ENCODE assay signal across 8 mouse cellular contexts in the genomic region with DNA sequence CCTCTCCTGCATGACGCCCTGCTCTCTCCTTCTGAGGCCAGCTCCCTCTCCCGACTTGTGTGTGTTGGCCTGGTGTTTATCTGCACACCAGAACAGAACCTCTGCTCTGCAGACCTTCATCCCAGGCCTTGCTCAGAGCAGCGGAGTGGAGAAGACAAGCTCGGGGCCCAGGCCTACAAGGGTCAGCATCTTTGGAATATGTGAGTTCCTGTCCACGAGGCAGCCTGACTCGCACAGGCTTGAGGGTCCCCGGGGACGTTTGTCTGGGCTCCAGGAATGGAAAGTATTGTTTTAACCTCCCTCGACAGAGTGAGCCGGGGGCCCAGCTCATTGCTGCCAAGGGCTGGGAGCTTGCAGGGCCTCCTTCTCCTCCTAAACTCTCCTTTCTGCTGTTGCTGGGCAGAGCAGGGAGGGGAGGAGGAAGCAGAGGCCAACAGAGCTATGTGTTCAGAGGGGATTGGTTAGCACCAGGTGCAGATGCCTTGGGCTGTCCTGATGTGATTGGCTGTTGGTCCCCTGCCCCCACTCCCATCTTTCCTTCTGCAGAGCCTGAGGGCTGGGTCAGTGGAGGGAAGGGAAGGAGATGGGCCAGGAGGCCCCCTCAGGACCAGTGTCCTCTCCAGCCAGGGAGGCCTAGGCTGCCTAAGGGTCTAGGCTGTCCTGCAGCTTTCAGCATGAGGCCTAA. TPM values are rescaled to one million over a fixed set of nuclear protein-coding genes. Genes with fewer than 3 reads are reported as not detected.
A peak's percentile ranks its signal among the peaks of the same experiment; 100 is the strongest.
DNase-seq lines count a peak whose midpoint lies in the region; ATAC-seq and TF ChIP-seq lines count a peak whose summit lies in the region.
"Not testable (repeated sequence)": the region's sequence is repeated elsewhere in the genome, so short reads cannot be mapped to it uniquely, and the experiment has no call there.

No protein-coding gene starts in this region.

- not testable (repeated sequence) for H3K4me1 ChIP-seq in embryonic facial prominence, embryonic 13.5 days; forebrain, embryonic 16.5 days (replicated peaks; ENCODE audit: control insufficient read depth, insufficient read depth, low read length); heart, embryonic 16.5 days (ENCODE audit: control insufficient read depth, insufficient read depth, low read length); hindbrain, postnatal 0 days (ENCODE audit: insufficient read depth, low read length); kidney, postnatal 0 days (replicated peaks; ENCODE audit: insufficient read depth, low read length); liver, embryonic 16.5 days (ENCODE audit: control insufficient read depth, low read depth, low read length); midbrain, embryonic 14.5 days (ENCODE audit: control insufficient read depth, insufficient read depth, low read length); neural tube, embryonic 15.5 days

- not testable (repeated sequence) for H3K9me3 ChIP-seq in embryonic facial prominence, embryonic 13.5 days; forebrain, embryonic 16.5 days (ENCODE audit: control insufficient read depth, low read length); heart, embryonic 16.5 days (replicated peaks; ENCODE audit: control insufficient read depth, low read length); hindbrain, postnatal 0 days (ENCODE audit: low read length); kidney, postnatal 0 days (replicated peaks; ENCODE audit: low read length); liver, embryonic 16.5 days (replicated peaks; ENCODE audit: control insufficient read depth, low read length); midbrain, embryonic 14.5 days (ENCODE audit: control insufficient read depth, low read length); neural tube, embryonic 15.5 days (replicated peaks)

- not testable (repeated sequence) for H3K9ac ChIP-seq in embryonic facial prominence, embryonic 13.5 days; forebrain, embryonic 16.5 days (replicated peaks; ENCODE audit: low read depth, low read length); heart, embryonic 16.5 days (ENCODE audit: low read length); hindbrain, postnatal 0 days (replicated peaks; ENCODE audit: low read length); kidney, postnatal 0 days (ENCODE audit: low read depth, low read length); liver, embryonic 16.5 days (ENCODE audit: low read depth, low read length); midbrain, embryonic 14.5 days (replicated peaks; ENCODE audit: low read length); neural tube, embryonic 15.5 days (replicated peaks)

- TF ChIP-seq CTCF in hindbrain, postnatal 0 days (IDR thresholded peaks at IDR 0.05; ENCODE audit: low read depth); kidney, postnatal 0 days (IDR thresholded peaks at IDR 0.05; ENCODE audit: low read depth): not testable (repeated sequence)

- 63% methylated on average over 4 of the region's 10 CpGs for WGBS in embryonic facial prominence, embryonic 13.5 days
- WGBS in forebrain, embryonic 16.5 days: 67% methylated on average over 3 of the region's 10 CpGs
- 52% methylated on average over 2 of the region's 10 CpGs for WGBS in heart, embryonic 16.5 days
- 74% methylated on average over 5 of the region's 10 CpGs for WGBS in hindbrain, postnatal 0 days
- WGBS in kidney, postnatal 0 days: 70% methylated on average over 4 of the region's 10 CpGs
- 39% methylated on average over 4 of the region's 10 CpGs for WGBS in liver, embryonic 16.5 days (ENCODE audit: insufficient replicate concordance)
- 73% methylated on average over 4 of the region's 10 CpGs for WGBS in midbrain, embryonic 14.5 days
- WGBS in neural tube, embryonic 15.5 days: 59% methylated on average over 6 of the region's 10 CpGs

- not testable (repeated sequence) for H3K36me3 ChIP-seq in embryonic facial prominence, embryonic 13.5 days; forebrain, embryonic 16.5 days (ENCODE audit: control insufficient read depth, insufficient read depth); heart, embryonic 16.5 days (ENCODE audit: control insufficient read depth, insufficient read depth); hindbrain, postnatal 0 days (ENCODE audit: insufficient read depth, low read length); kidney, postnatal 0 days (ENCODE audit: insufficient read depth, low read length); liver, embryonic 16.5 days (ENCODE audit: control insufficient read depth, insufficient read depth); midbrain, embryonic 14.5 days (ENCODE audit: control insufficient read depth, insufficient read depth, low read length); neural tube, embryonic 15.5 days

- not testable (repeated sequence) for H3K27me3 ChIP-seq in embryonic facial prominence, embryonic 13.5 days; forebrain, embryonic 16.5 days (replicated peaks; ENCODE audit: control insufficient read depth, insufficient read depth, low read length); heart, embryonic 16.5 days (ENCODE audit: control insufficient read depth, insufficient read depth, low read length); hindbrain, postnatal 0 days (ENCODE audit: insufficient read depth, low read length); kidney, postnatal 0 days (ENCODE audit: insufficient read depth, low read length); liver, embryonic 16.5 days (ENCODE audit: control insufficient read depth, insufficient read depth, low read depth, low read length); midbrain, embryonic 14.5 days (ENCODE audit: control insufficient read depth, insufficient read depth, low read length); neural tube, embryonic 15.5 days (replicated peaks)

- ATAC-seq in embryonic facial prominence, embryonic 13.5 days (ENCODE audit: insufficient number of reproducible peaks, insufficient read depth, low FRiP score, low TSS enrichment, low read depth): peak; percentile 90
- peak; percentile 79 for ATAC-seq in forebrain, embryonic 16.5 days
- peak; percentile 94 for ATAC-seq in heart, embryonic 16.5 days (replicated peaks; ENCODE audit: extremely low read depth, insufficient read depth, low FRiP score)
- ATAC-seq in hindbrain, postnatal 0 days: peak; percentile 97
- ATAC-seq in kidney, postnatal 0 days (replicated peaks; ENCODE audit: low FRiP score, low read depth): peak; percentile 97
- ATAC-seq in liver, embryonic 16.5 days (ENCODE audit: low read depth): 0 out of 2 replicates have a peak, but pooled peaks have one; percentile 16
- ATAC-seq in midbrain, embryonic 14.5 days (ENCODE audit: low FRiP score, low TSS enrichment): peak; percentile 72; the same call in 1 of the 2 replicates
- peak; percentile 80 for ATAC-seq in neural tube, embryonic 15.5 days (ENCODE audit: low FRiP score)

- H3K4me3 ChIP-seq in embryonic facial prominence, embryonic 13.5 days; forebrain, embryonic 16.5 days (replicated peaks; ENCODE audit: low read length); heart, embryonic 16.5 days (ENCODE audit: low read length); hindbrain, postnatal 0 days (ENCODE audit: low read length); kidney, postnatal 0 days (replicated peaks; ENCODE audit: low read depth, low read length); liver, embryonic 16.5 days (ENCODE audit: low read depth, low read length); midbrain, embryonic 14.5 days (replicated peaks; ENCODE audit: low read depth, low read length); neural tube, embryonic 15.5 days (replicated peaks): not testable (repeated sequence)

- H3K27ac ChIP-seq in embryonic facial prominence, embryonic 13.5 days; forebrain, embryonic 16.5 days (ENCODE audit: low read length); heart, embryonic 16.5 days (ENCODE audit: low read length); hindbrain, postnatal 0 days; kidney, postnatal 0 days; liver, embryonic 16.5 days (ENCODE audit: low read length); midbrain, embryonic 14.5 days (replicated peaks; ENCODE audit: low read depth, low read length); neural tube, embryonic 15.5 days (replicated peaks): not testable (repeated sequence)

- H3K4me2 ChIP-seq in embryonic facial prominence, embryonic 13.5 days; forebrain, embryonic 16.5 days (ENCODE audit: low read length); heart, embryonic 16.5 days (ENCODE audit: low read depth, low read length); hindbrain, postnatal 0 days (ENCODE audit: low read depth, low read length); kidney, postnatal 0 days (ENCODE audit: low read length); liver, embryonic 16.5 days (ENCODE audit: low read depth, low read length); midbrain, embryonic 14.5 days (ENCODE audit: low read length); neural tube, embryonic 15.5 days: not testable (repeated sequence)

- not testable (repeated sequence) for DNase-seq in hindbrain, postnatal 0 days (ENCODE audit: low spot score); kidney, postnatal 0 days (ENCODE audit: low spot score); midbrain, embryonic 14.5 days

RNA-seq across cellular contexts. Expression of gene Maged2, which starts 15.5 kb away (rescaled TPM):
- polyA plus RNA-seq in embryonic facial prominence, embryonic 13.5 days (2015; fragmentation: Nextera tagmentation; extraction: Ambion mirVana): 490 and 523 TPM in 2 replicates
- 317 and 321 TPM in 2 replicates for polyA plus RNA-seq in forebrain, embryonic 16.5 days (2015; fragmentation: Nextera tagmentation; extraction: Ambion mirVana)
- polyA plus RNA-seq in heart, embryonic 16.5 days (2015; fragmentation: Nextera tagmentation; extraction: Ambion mirVana): 507 and 525 TPM in 2 replicates
- total RNA-seq in hindbrain, postnatal 0 days (2014; rRNA removed): 372 and 376 TPM in 2 replicates
- 554 and 583 TPM in 2 replicates for polyA plus RNA-seq in hindbrain, postnatal 0 days (2015; fragmentation: Nextera tagmentation; extraction: Ambion mirVana)
- polyA plus RNA-seq in kidney, postnatal 0 days (2015; fragmentation: Nextera tagmentation; extraction: Ambion mirVana): 449 and 472 TPM in 2 replicates
- 56.9 and 61.6 TPM in 2 replicates for polyA plus RNA-seq in liver, embryonic 16.5 days (2015; fragmentation: Nextera tagmentation; extraction: Ambion mirVana)
- 399 and 415 TPM in 2 replicates for polyA plus RNA-seq in midbrain, embryonic 14.5 days (2014; fragmentation: Nextera tagmentation; extraction: Ambion mirVana)
- 522 and 556 TPM in 2 replicates for polyA plus RNA-seq in neural tube, embryonic 15.5 days (2015; fragmentation: Nextera tagmentation; extraction: Ambion mirVana)

Comparison
In these comparisons a context has a peak if more than half of its experiments do, and no peak if none do; other contexts are left out.
1. ATAC-seq: peak in every context shown above with its lines; median percentile 97 in hindbrain, postnatal 0 days; 97 in kidney, postnatal 0 days; 94 in heart, embryonic 16.5 days; 90 in embryonic facial prominence, embryonic 13.5 days; 80 in neural tube, embryonic 15.5 days; 79 in forebrain, embryonic 16.5 days; 72 in midbrain, embryonic 14.5 days; 16 in liver, embryonic 16.5 days.